Mouse (Mus musculus): ENCODE measurements around the gene Shroom2. TPM values are rescaled to one million over a fixed set of nuclear protein-coding genes. Genes with fewer than 3 reads are reported as not detected.

Gene Shroom2
- polyA plus RNA-seq, 1 experiment from 2014 or later = 0.89 TPM

DNA sequence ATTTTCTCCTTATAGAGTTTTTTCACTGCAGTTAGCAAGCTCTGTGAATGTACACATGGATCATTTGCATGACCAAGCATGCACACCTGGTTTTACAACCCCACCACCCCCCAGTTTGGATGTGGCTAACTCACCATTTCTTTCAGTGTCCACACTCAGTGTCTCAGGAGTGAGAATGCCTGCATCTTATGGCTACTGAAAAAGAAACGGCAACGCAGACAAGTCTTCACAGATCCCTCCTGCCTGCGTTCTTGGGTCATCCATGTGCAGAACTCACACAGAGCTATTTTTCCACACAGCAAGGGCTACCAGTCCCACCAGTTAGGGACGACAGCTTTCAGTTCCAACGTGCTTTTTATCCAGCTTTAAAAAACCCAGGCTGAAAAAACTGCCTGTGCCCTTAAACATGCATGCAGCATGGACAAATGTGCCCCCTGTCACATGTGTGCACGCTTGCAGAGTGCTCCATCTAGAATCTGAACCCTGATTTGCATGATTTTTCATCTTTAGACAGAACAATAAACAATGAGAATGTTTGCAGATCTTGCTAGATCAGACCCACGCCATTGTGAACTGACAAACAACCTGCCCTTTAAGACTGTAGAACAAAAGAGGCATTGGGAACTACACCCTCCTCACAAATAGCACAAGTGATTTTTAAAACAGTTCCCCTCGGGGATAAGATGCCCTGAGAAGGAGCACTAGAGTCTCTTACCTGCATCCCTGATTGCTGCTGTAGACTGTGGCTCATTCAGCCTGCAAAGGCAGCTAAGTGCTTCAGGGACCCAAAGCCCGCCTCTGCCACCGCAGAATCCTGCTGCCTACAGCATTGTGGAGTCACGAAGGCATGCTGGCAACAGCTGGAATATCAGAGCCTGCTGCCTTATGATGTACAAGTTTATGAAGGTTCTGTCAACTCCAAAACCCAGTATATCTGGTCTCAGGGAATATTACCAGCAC, 125.3 kb downstream of the Shroom2 start:
- H3K9ac ChIP-seq = no peak overlapping the region
- H3K4me3 ChIP-seq (replicated peaks) = no peak overlapping the region
- no peak overlapping the region for H3K4me2 ChIP-seq
- no peak overlapping the region for H3K27ac ChIP-seq
- no peaks in the 10 kb centered on the region for H3K36me3 ChIP-seq
- DNase-seq = no peak
- no peak for ATAC-seq (ENCODE audit: low read depth)
- WGBS (ENCODE audit: insufficient replicate concordance) = 57% methylated on average over 11 of the region's 11 CpGs
- no peaks in the 10 kb centered on the region for H3K9me3 ChIP-seq (replicated peaks)
- no peaks in the 10 kb centered on the region; the same call in 1 of the 2 replicates for H3K27me3 ChIP-seq
- H3K4me1 ChIP-seq (replicated peaks) = no peaks in the 10 kb centered on the region

DNA sequence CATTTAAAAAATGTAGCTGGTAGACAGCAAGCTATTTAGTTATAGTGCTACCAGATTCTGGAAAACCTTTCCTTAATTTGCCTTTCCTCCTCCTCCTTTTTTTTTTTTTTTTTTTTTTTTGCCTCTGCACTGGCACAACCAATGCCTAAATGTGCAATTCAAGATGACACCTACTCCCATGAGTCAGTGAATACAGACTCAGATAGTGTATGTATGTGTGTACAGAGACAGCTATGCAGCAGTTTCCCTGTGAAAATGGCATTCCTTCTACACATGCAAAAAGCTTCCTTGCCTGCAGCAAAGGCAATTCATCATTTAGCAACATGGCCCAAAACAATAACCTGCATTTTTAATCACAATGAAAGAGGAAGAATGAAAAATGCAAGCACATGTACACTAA, 126.1 kb downstream of the Shroom2 start:
- Histone ChIP-seq H3K4me1 (replicated peaks) (no peaks in the 10 kb centered on the region), H3K27me3 (no peaks in the 10 kb centered on the region; the same call in 1 of the 2 replicates), H3K9ac (no peak overlapping the region), H3K36me3 (no peaks in the 10 kb centered on the region), H3K27ac (no peak overlapping the region), H3K4me3 (replicated peaks) (no peak overlapping the region), H3K9me3 (replicated peaks) (no peaks in the 10 kb centered on the region), H3K4me2 (no peak overlapping the region)
- no peak for ATAC-seq (ENCODE audit: low read depth)
- no peak for DNase-seq

DNA sequence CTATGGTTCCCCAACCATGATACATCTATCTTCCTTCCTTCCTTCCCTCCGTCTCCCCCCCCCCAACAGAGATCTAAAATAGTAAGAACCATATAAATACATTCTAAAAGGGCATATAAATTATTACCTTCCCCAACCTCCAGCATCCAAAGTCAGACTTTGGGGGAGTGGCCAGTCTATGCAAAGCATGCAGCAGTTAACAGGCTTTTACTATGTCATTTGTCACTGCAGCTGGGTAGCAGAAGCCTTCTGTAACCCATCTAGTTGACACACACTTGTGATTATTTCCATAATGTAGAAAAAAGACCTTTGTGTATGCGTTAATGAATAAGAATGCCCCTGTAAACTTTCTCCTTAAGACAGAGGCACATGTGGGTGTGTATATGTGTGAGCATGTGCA, 126.6 kb downstream of the Shroom2 start:
- no peak for ATAC-seq (ENCODE audit: low read depth)

DNA sequence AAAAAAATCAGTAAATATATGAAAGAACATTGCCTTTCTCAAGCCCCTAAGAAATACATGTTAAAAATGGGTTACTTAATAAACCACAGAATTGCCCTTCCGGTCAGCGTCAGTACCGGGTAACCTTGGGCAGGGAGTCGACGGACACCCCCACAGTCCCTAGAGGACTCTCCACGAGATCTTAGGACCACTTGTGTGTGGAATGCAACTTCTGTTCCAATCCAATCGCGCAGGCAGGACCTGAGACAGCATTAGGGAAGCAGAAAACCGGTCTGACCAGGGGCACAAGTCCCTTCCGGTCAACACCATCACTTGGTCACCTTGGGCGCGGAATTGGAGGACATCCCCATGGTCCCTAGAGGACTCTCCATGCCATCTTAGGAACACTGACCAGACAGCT, 133.9 kb downstream of the Shroom2 start:
- 77% methylated on average over 12 of the region's 12 CpGs for WGBS (ENCODE audit: insufficient replicate concordance)
- Histone ChIP-seq H3K4me1 (replicated peaks) (no peaks in the 10 kb centered on the region), H3K4me3 (replicated peaks) (no peak overlapping the region), H3K9ac (no peak overlapping the region), H3K27ac (no peak overlapping the region), H3K9me3 (replicated peaks) (no peaks in the 10 kb centered on the region), H3K4me2 (no peak overlapping the region), H3K36me3 (no peaks in the 10 kb centered on the region), H3K27me3 (no peaks in the 10 kb centered on the region)
- ATAC-seq (ENCODE audit: low read depth) (no peak), DNase-seq (no peak)

More for the DNA sequence above, 126.6 kb downstream of the Shroom2 start:
- Histone ChIP-seq H3K4me1 (replicated peaks) (no peaks in the 10 kb centered on the region), H3K36me3 (no peaks in the 10 kb centered on the region), H3K4me2 (no peak overlapping the region), H3K27ac (no peak overlapping the region), H3K4me3 (replicated peaks) (no peak overlapping the region), H3K9me3 (replicated peaks) (no peaks in the 10 kb centered on the region), H3K9ac (no peak overlapping the region), H3K27me3 (no peaks in the 10 kb centered on the region; the same call in 1 of the 2 replicates)
- WGBS (ENCODE audit: insufficient replicate concordance) = 35% methylated on average over 2 of the region's 2 CpGs
- no peak for DNase-seq

DNA sequence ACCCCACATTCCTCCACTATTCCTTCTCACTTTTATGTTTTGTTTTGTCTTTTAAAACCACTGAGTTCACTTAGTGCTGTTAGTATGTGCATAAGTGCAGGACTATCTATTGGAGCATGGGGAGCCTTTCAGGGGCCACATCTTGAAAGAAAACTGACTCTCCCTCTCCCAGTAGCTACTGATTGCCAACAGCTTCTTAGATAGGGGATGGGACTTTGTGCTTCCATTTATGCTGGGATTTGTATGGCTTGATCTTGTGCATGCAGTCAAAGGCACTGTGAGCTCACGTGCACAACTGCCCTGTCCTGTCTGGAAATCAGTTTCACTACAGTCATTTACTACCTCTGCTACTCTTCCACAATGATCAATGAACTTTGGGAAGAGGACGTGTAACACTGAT, 147.9 kb downstream of the Shroom2 start:
- no peak for DNase-seq
- no peak for ATAC-seq (ENCODE audit: low read depth)
- H3K9ac ChIP-seq = no peak overlapping the region
- WGBS (ENCODE audit: insufficient replicate concordance) = 52% methylated on average over 2 of the region's 2 CpGs
- H3K4me2 ChIP-seq = no peak overlapping the region
- no peaks in the 10 kb centered on the region for H3K9me3 ChIP-seq (replicated peaks)
- H3K36me3 ChIP-seq = no peaks in the 10 kb centered on the region
- no peaks in the 10 kb centered on the region for H3K4me1 ChIP-seq (replicated peaks)
- peaks cover 3% of the 10 kb centered on the region; the same call in 1 of the 2 replicates for H3K27me3 ChIP-seq
- no peak overlapping the region for H3K27ac ChIP-seq
- no peak overlapping the region for H3K4me3 ChIP-seq (replicated peaks)

DNA sequence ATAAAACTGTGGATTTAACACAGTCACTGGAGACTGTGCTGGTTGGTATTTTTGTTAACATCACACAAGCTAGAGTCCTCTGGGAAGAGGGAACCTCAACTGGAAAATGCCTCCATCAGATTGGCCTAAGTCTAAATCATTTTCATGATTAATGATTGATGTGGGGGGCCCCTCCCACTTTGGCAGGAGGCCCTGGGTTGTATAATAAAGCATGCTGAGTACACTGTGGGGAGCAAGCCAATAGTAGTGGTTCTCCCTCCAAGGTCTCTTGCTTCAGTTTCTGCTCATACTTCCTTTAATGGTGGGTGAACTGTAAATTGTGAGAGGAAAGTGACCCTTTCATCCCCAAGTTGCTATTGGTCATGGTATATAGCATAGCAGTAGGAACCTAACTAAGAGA, 148.3 kb downstream of the Shroom2 start:
- H3K9me3 ChIP-seq (replicated peaks) = no peaks in the 10 kb centered on the region
- no peak overlapping the region for H3K9ac ChIP-seq
- peaks cover 3% of the 10 kb centered on the region; the same call in 1 of the 2 replicates for H3K27me3 ChIP-seq
- no peak overlapping the region for H3K4me2 ChIP-seq
- no peaks in the 10 kb centered on the region for H3K36me3 ChIP-seq
- H3K4me1 ChIP-seq (replicated peaks) = no peaks in the 10 kb centered on the region
- DNase-seq (no peak), ATAC-seq (ENCODE audit: low read depth) (no peak)
- no peak overlapping the region for H3K27ac ChIP-seq
- H3K4me3 ChIP-seq (replicated peaks) = no peak overlapping the region

DNA sequence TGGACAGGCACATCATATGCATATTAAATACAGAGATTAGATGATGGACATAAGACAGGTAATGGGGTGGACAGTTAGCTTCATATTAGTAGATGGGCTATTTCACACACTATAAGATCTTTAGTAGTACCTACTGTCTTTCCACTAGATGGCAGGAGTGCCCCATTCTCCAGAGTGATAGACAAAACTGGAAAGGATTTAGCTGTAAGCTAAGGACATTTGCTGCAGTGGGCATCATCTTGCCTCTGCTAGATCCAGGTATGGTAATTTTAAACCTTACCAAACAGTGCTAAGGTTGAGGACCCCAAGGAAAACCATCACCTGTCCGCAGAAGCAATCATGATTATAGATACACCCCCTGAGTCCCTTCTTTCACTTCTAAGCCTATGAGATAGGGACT, 150.8 kb downstream of the Shroom2 start:
- WGBS (ENCODE audit: insufficient replicate concordance) = 60% methylated on average over 1 of the region's 1 CpGs
- H3K4me1 ChIP-seq (replicated peaks) = no peaks in the 10 kb centered on the region
- 0 out of 2 replicates have a peak, but pooled peaks cover 3% of the 10 kb centered on the region for H3K27me3 ChIP-seq
- ATAC-seq (ENCODE audit: low read depth) (no peak), DNase-seq (no peak)
- H3K9me3 ChIP-seq (replicated peaks) = no peaks in the 10 kb centered on the region
- no peak overlapping the region for H3K27ac ChIP-seq
- H3K36me3 ChIP-seq = no peaks in the 10 kb centered on the region
- no peak overlapping the region for H3K9ac ChIP-seq
- no peak overlapping the region for H3K4me2 ChIP-seq
- no peak overlapping the region for H3K4me3 ChIP-seq (replicated peaks)

DNA sequence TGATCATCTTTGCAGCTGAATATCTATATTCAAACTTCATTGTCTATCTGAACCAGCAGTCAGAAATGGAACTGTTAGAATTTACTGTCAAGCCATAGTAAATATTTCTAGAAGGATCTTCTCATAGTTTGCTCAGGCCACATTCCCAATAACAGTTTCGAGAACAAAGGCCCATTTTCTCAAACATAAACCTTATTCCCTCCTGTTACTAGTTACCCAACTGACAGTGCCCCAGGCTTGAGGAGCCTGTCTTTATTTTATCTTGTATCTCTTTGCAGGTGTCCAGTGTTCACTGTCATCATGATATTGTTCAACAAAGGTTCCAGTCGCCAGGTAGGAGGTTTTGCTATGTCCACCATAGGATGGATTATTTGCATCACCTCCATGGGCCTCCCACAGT, 206.2 kb downstream of the Shroom2 start, which contains the start of gene Cldn34a:
TSS of gene Cldn34a (plus strand) at position 301 of the 400 bp plus-strand sequence.
- H3K4me3 ChIP-seq (replicated peaks) = no peak within 1 kb of the TSS
- no peak within 1 kb of the TSS for H3K27ac ChIP-seq
- H3K36me3 ChIP-seq = no peaks in the 10 kb centered on the region
- no peak for ATAC-seq (ENCODE audit: low read depth)
- DNase-seq = no peak
- no peaks in the 10 kb centered on the region for H3K9me3 ChIP-seq (replicated peaks)
- no peaks in the 10 kb centered on the region for H3K27me3 ChIP-seq
- H3K4me1 ChIP-seq (replicated peaks) = no peaks in the 10 kb centered on the region
- 40% methylated on average over 2 of the region's 2 CpGs for WGBS (ENCODE audit: insufficient replicate concordance)
- no peak within 1 kb of the TSS for H3K9ac ChIP-seq
- H3K4me2 ChIP-seq = no peak within 1 kb of the TSS

Other genes starting within 250 kb of the Shroom2 start
- gene Cldn34a, start 206.1 kb downstream of the Shroom2 start, polyA plus RNA-seq (2015; fragmentation: Nextera tagmentation; extraction: Ambion mirVana) = not detected in 2 replicates
- gene Gpr143, start 12.5 kb upstream of the Shroom2 start, polyA plus RNA-seq (2015; fragmentation: Nextera tagmentation; extraction: Ambion mirVana) = not detected in 2 replicates
- 0.45 and 0.58 TPM in 2 replicates for gene Usp51, start 237.0 kb upstream of the Shroom2 start, polyA plus RNA-seq (2015; fragmentation: Nextera tagmentation; extraction: Ambion mirVana)

Measured in liver, embryonic 13.5 days (tissue).